Mouse (Mus musculus): ENCODE data around the gene Hapln1. TPM values are rescaled to one million over a fixed set of nuclear protein-coding genes. Genes with fewer than 3 reads are reported as not detected.

Hapln1 gene
- polyA plus RNA-seq, 1 experiment from 2014 or later, result 7.3 TPM

DNA sequence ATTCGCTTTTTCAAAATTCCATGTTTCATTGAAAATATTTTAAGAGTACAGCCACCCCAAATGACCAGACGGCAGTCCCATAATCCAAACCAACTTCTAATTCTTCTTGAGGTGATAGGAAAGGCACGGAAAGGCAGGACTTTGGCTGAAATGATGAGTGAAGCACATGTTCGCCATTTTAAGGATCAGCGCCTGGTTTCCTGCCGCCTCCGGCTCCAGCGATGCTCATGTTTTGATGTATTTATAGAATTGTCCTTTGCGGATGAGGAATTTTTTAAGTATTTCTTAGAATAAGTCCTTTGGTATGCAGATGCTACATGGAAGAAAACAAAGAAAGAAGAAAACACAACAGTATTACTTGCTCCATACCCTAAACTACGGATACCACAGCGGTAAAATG is 117.5 kb downstream of the Hapln1 start:
- no peak overlapping the region for H3K4me3 ChIP-seq (ENCODE audit: low read depth, low read length)

More for the DNA sequence above, 117.5 kb downstream of the Hapln1 start:
- Histone ChIP-seq H3K9ac (replicated peaks; ENCODE audit: low read depth) (no peak overlapping the region), H3K4me1 (ENCODE audit: insufficient read depth, low read depth, low read length) (no peaks in the 10 kb centered on the region), H3K4me2 (replicated peaks; ENCODE audit: low read depth, low read length) (no peak overlapping the region), H3K27me3 (replicated peaks; ENCODE audit: insufficient read depth, low read length) (no peaks in the 10 kb centered on the region), H3K9me3 (ENCODE audit: low read length) (no peaks in the 10 kb centered on the region), H3K27ac (ENCODE audit: low read length) (no peak overlapping the region), H3K36me3 (ENCODE audit: insufficient read depth, low read length) (no peaks in the 10 kb centered on the region)
- no peak for TF ChIP-seq CTCF (IDR thresholded peaks at IDR 0.05)
- DNase-seq (ENCODE audit: low spot score) (no peak), ATAC-seq (no peak)
- WGBS, result 94% methylated on average over 11 of the region's 11 CpGs

Other genes starting within 250 kb of the Hapln1 start
- 12.1 and 12.3 TPM in 2 replicates for gene Vcan, start 202.7 kb downstream of the Hapln1 start, polyA plus RNA-seq (2015; fragmentation: Nextera tagmentation; extraction: Ambion mirVana)

Measured in lung, postnatal 0 days (tissue).